Mouse (Mus musculus): Measurements from ENCODE around the gene Jam2. TPM values are rescaled to one million over a fixed set of nuclear protein-coding genes. Genes with fewer than 3 reads are reported as not detected.

The Jam2 gene
- total and polyA plus RNA-seq, 2 experiments from 2014 or later, result 20.8 to 29.3 TPM

DNA sequence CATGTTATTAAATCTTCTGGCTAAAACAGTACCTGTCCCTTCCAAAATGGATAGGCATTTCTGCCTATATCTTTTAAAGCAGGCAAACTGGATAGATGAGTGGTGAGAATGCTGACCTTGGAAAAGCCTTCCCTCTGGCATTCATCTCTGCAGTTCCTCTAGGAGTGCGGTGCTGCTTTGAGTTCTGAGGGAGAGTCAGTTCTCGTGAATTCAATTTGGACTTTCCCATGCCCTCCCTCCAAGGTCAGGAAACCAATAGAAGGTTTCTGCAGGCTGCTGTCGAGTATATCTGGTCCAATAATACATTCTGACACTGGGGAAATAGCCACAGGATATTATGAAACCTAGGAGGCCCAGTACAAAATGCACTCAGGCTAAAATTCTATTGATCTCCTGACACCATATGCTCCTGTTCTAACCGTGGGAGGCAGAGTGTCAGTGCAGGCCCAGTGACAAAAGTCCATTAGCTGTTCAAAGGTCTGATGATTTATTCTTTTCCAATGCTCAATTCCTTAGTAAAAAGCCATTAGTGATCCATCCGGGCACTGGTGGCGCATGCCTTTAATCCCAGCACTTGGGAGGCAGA lies 28.1 kb upstream of the Jam2 start:
- Histone ChIP-seq H3K9me3 (ENCODE audit: low read length) (no peaks in the 10 kb centered on the region), H3K36me3 (ENCODE audit: insufficient read depth, low read length) (no peaks in the 10 kb centered on the region), H3K9ac (replicated peaks; ENCODE audit: low read length, poor library complexity, severe bottlenecking) (no peak overlapping the region), H3K27me3 (ENCODE audit: insufficient read depth, low read length) (no peaks in the 10 kb centered on the region), H3K4me2 (ENCODE audit: low read depth, low read length, poor library complexity, severe bottlenecking) (no peak overlapping the region), H3K27ac (ENCODE audit: low read depth, low read length) (no peak overlapping the region), H3K4me1 (ENCODE audit: insufficient read depth, low read length) (no peaks in the 10 kb centered on the region), H3K4me3 (ENCODE audit: low read depth, low read length) (no peak overlapping the region)
- TF ChIP-seq CTCF (IDR thresholded peaks at IDR 0.05), result no peak
- WGBS, result 73% methylated on average over 6 of the region's 6 CpGs
- ATAC-seq (ENCODE audit: low FRiP score), result no peak
- DNase-seq (ENCODE audit: low spot score), result no peak

DNA sequence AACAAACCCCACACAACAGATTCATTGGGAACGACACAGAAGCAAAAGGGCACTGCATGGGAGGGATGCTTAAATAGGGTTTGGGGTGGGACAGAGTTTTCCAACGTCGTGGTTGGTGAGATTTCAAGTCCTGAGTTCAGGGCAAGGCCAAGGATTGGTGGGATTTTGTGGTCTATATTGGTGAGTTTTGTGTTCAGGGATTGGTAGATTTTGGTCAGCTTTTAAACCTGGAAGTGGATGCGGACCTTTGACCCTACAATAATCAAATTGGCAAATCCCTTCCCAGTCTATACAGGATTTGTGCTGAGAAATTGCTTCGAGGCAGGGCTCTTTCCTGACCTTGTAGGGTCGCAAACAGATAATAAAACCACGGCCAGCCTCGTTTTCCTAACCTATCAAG lies 6.0 kb upstream of the Jam2 start:
- Histone ChIP-seq H3K9ac (replicated peaks; ENCODE audit: low read length, poor library complexity, severe bottlenecking) (no peak overlapping the region), H3K27ac (ENCODE audit: low read depth, low read length) (no peak overlapping the region), H3K4me2 (ENCODE audit: low read depth, low read length, poor library complexity, severe bottlenecking) (no peak overlapping the region), H3K4me3 (ENCODE audit: low read depth, low read length) (no peak overlapping the region), H3K27me3 (ENCODE audit: insufficient read depth, low read length) (no peaks in the 10 kb centered on the region), H3K36me3 (ENCODE audit: insufficient read depth, low read length) (no peaks in the 10 kb centered on the region), H3K9me3 (ENCODE audit: low read length) (no peaks in the 10 kb centered on the region), H3K4me1 (ENCODE audit: insufficient read depth, low read length) (no peaks in the 10 kb centered on the region)
- 85% methylated on average over 8 of the region's 8 CpGs for WGBS
- no peak for TF ChIP-seq CTCF (IDR thresholded peaks at IDR 0.05)
- ATAC-seq (ENCODE audit: low FRiP score), result no peak
- no peak for DNase-seq (ENCODE audit: low spot score)

DNA sequence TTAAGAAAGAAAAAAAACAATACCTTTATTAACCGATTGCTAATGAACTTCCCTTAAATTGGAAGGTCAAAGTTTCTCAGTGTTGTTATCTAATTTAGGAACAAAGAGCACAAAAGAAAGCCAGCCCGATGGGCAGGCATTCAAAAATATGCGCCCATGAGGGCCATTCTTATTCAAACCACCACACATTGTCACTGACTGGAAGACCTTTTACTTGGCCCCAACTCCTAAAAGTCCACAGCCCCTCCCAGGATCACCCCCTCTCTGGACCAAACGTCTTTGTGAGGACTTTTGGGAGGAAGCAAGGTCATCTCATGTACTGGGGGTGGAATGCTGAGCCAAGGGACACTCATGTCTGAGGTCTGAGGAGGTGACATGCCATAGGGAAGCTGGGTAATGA lies 4.7 kb upstream of the Jam2 start:
- no peak overlapping the region for H3K27ac ChIP-seq (ENCODE audit: low read depth, low read length)
- H3K4me2 ChIP-seq (ENCODE audit: low read depth, low read length, poor library complexity, severe bottlenecking), result no peak overlapping the region
- no peaks in the 10 kb centered on the region for H3K27me3 ChIP-seq (ENCODE audit: insufficient read depth, low read length)
- no peak for TF ChIP-seq CTCF (IDR thresholded peaks at IDR 0.05)
- no peaks in the 10 kb centered on the region for H3K36me3 ChIP-seq (ENCODE audit: insufficient read depth, low read length)
- H3K4me3 ChIP-seq (ENCODE audit: low read depth, low read length), result no peak overlapping the region
- no peak for ATAC-seq (ENCODE audit: low FRiP score)
- H3K9me3 ChIP-seq (ENCODE audit: low read length), result no peaks in the 10 kb centered on the region
- H3K9ac ChIP-seq (replicated peaks; ENCODE audit: low read length, poor library complexity, severe bottlenecking), result no peak overlapping the region
- H3K4me1 ChIP-seq (ENCODE audit: insufficient read depth, low read length), result 0 out of 2 replicates have a peak, but pooled peaks cover 4% of the 10 kb centered on the region
- WGBS, result 57% methylated on average over 4 of the region's 4 CpGs
- no peak for DNase-seq (ENCODE audit: low spot score)

DNA sequence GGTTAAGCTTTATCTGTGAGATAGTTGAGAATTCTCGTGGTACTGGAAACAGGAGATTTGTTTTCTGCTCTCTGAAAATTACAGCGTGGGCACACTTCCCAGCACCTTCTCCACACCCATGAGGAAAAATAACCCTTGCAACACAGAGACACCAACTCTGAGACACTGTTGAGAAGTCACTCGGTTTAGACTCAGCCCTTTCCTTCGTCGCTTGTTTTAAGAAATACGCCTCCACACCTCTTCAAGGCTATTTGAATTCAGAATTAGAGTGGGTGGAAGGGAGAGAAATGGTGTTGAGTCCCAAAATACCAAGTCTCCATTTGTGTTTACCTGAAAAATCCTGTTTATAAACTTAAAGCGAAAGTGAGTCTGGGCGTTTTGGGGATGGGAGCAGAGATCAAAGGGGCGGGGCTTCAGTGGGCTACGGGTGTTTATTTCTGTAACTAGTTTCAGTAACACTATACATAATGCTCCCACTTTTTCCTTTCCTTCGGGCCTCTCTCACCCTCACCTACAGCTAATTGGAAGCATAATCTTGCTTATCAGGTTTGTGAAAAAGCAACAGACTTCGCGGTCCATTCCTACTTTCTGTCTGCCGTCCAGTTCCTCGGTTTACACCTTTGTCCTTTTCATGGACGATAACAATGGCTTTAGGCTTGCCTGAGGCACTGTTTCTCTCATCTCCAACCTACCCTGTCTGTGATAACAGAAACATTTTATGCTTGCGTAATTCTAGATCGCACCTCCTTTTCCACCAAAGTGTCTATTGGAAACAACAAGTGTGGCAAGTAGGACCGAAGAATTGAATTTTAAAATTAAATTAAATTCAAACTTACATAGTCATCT lies 4.1 kb upstream of the Jam2 start:
- Histone ChIP-seq H3K4me3 (ENCODE audit: low read depth, low read length) (no peak overlapping the region), H3K9me3 (ENCODE audit: low read length) (no peaks in the 10 kb centered on the region), H3K27ac (ENCODE audit: low read depth, low read length) (no peak overlapping the region), H3K36me3 (ENCODE audit: insufficient read depth, low read length) (no peaks in the 10 kb centered on the region), H3K27me3 (ENCODE audit: insufficient read depth, low read length) (no peaks in the 10 kb centered on the region), H3K4me2 (ENCODE audit: low read depth, low read length, poor library complexity, severe bottlenecking) (no peak overlapping the region), H3K9ac (replicated peaks; ENCODE audit: low read length, poor library complexity, severe bottlenecking) (no peak overlapping the region), H3K4me1 (ENCODE audit: insufficient read depth, low read length) (0 out of 2 replicates have a peak, but pooled peaks cover 4% of the 10 kb centered on the region)
- ATAC-seq (ENCODE audit: low FRiP score), result no peak
- 84% methylated on average over 19 of the region's 19 CpGs for whole genome bisulfite sequencing
- no peak for DNase-seq (ENCODE audit: low spot score)
- TF ChIP-seq CTCF (IDR thresholded peaks at IDR 0.05), result no peak

DNA sequence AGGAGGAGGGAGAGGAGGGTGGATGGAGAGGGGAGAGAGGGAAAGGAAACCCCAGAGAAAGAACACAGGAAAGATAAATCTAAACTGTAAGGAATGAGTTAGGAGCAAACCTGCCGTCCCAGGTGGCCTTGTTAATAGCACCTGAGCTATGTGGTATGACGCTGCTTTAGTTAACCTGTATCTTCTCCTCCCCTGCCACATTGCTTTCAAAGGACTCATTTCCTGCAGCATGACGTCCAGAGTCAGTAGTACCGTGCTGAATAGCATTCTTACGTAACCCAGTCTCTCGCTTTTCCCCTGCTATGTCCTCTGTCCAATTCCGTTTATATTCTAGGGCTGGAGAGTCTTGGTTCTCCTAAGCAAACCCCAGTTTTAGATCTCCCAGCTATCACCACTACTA lies 3.0 kb upstream of the Jam2 start:
- Histone ChIP-seq H3K4me2 (ENCODE audit: low read depth, low read length, poor library complexity, severe bottlenecking) (no peak overlapping the region), H3K27ac (ENCODE audit: low read depth, low read length) (no peak overlapping the region), H3K4me3 (ENCODE audit: low read depth, low read length) (no peak overlapping the region), H3K36me3 (ENCODE audit: insufficient read depth, low read length) (no peaks in the 10 kb centered on the region), H3K27me3 (ENCODE audit: insufficient read depth, low read length) (no peaks in the 10 kb centered on the region), H3K9ac (replicated peaks; ENCODE audit: low read length, poor library complexity, severe bottlenecking) (no peak overlapping the region), H3K4me1 (ENCODE audit: insufficient read depth, low read length) (0 out of 2 replicates have a peak, but pooled peaks cover 4% of the 10 kb centered on the region), H3K9me3 (ENCODE audit: low read length) (no peaks in the 10 kb centered on the region)
- TF ChIP-seq CTCF (IDR thresholded peaks at IDR 0.05), result no peak
- ATAC-seq (ENCODE audit: low FRiP score) (no peak), DNase-seq (ENCODE audit: low spot score) (no peak)
- WGBS, result 92% methylated on average over 7 of the region's 7 CpGs

DNA sequence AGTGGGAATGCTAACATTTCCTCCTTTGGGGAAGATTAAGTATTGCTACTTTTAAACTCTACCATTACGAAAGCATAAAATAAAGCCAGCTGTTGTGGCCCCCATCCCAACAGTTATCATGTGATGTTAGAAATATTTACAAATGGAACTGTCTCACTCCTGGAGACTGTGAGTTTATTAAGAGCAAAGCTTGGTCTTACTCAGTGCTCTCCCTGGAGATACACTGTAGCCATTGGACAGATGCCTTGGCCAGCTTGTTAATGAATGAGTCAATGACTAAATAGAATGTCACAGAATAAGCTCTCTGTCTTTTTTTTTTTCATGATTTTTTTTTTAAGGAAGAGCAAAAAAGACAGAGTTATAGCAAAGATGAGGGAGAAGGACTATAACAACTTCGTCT lies 2.5 kb upstream of the Jam2 start:
- no peak overlapping the region for H3K4me3 ChIP-seq (ENCODE audit: low read depth, low read length)
- ATAC-seq (ENCODE audit: low FRiP score) (no peak), DNase-seq (ENCODE audit: low spot score) (no peak)
- H3K36me3 ChIP-seq (ENCODE audit: insufficient read depth, low read length), result no peaks in the 10 kb centered on the region
- H3K27ac ChIP-seq (ENCODE audit: low read depth, low read length), result no peak overlapping the region
- no peaks in the 10 kb centered on the region for H3K9me3 ChIP-seq (ENCODE audit: low read length)
- WGBS, result 92% methylated on average over 2 of the region's 2 CpGs
- H3K4me2 ChIP-seq (ENCODE audit: low read depth, low read length, poor library complexity, severe bottlenecking), result no peak overlapping the region
- no peaks in the 10 kb centered on the region for H3K27me3 ChIP-seq (ENCODE audit: insufficient read depth, low read length)
- no peak overlapping the region for H3K9ac ChIP-seq (replicated peaks; ENCODE audit: low read length, poor library complexity, severe bottlenecking)
- H3K4me1 ChIP-seq (ENCODE audit: insufficient read depth, low read length), result 0 out of 2 replicates have a peak, but pooled peaks cover 4% of the 10 kb centered on the region
- no peak for TF ChIP-seq CTCF (IDR thresholded peaks at IDR 0.05)

Data from midbrain, postnatal 0 days (tissue).